Mouse (Mus musculus) R1 (cell line): ENCODE measurements around the gene Gsg1l.

Experiments
- DNase-seq: peaks from one replicate; pipeline ENCODE4 v3.0.0-alpha.2; 2018; ENCODE audit warnings: low read depth, low spot score

The Gsg1l gene

DNA sequence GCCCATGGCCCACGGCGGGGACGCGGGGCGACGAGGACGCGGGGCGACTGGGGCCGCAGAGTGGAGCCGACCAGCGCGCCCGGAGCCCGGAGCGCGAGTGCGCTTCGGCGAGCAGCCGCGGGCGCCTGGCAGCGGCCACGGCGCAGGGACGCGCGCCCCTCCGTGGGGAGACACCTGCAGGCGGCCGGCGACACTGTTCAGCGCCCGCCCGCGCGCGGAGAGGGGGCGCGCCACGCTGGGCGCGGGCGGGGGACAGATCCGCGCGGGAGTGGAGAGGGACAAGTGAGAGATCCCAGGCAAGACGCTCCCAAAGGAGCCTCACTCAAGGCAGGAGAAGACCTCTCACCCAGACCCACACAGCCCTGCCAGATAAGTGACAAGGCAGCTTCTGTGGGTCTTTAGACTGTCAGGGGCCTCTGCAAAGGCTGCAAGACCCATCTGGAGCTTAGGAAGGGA is at the start of gene Gsg1l:
Gene Gsg1l, minus strand, starts transcription at position 126 of the 456 bp plus-strand sequence.
- DNase-seq, result peak; percentile 60

DNA sequence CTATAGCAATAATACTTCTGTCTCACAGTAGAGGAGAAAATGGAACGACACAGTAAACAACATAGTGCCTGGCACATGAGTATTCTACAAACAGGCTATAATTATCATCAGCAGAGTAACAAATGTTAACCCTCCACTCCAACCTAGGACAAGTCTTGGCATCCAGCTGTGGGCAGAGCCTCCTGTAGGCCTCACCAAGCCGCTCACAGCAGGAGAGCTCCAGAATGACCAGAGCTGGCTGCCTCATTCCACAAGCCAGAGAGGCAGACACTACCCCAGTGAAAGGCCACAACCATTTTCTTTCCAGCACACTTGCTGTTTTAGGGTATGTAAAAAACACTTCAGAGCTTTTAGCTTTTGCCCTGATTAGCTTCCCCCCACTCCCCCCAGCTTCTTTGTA is 45.5 kb upstream of the Gsg1l start:
- no peak for DNase-seq

DNA sequence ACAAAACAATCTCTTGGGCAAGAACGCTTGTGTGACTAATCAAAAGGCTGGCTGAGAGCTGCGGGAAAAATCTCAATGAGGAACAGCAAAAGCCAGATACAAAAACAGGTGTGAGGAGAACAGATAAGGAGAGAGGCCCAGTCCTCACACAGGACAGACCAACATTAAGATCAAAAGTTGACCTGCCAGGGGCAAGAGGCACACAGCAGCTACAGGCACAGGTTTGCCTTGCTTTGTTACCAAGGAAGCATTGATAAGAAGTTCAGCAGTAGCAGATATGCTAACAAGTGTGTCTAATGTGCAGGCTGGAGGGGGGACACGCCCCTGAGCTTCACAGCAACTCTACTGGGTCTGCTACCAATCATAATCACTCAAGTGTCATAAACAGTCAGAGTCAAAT is 44.3 kb upstream of the Gsg1l start:
- no peak for DNase-seq

DNA sequence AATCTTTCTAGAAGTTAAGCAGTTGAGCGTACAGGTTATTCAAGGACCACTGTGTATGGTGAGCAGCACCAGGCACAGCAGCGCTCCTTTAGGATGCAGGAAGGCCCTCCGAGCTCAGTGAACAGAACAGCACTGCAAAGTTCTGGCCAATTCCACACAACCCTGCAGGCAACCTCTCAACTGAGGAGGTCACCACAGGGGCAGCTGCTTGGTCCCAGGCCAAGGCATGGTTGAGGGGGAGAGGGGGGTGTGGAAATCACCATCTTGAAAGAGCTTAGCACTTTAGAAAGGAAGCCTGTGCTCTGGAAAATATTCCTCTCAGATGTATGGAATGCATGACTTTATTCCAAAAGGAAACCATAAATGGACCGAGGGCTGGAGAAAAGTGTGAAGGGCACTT is 39.3 kb upstream of the Gsg1l start:
- no peak for DNase-seq

DNA sequence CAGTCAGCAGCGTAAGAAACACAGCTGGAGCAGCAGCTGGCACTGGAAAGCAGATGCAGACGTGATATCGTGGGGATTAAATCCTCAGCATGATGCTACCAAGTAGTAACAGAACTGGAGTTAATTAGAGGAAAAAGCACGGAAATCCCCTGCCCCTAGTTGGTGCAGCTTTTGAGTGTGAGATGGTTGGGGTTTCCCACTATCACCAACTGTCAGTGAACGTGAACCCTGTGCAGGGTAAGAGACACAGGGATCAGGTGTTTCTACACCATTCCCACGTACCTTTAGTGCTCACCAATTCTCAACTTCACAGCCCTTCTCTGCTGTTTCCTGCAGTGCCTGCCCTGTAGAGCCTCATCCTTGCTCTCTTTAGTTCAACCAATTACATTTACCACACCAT is 37.6 kb upstream of the Gsg1l start:
- DNase-seq, result no peak

DNA sequence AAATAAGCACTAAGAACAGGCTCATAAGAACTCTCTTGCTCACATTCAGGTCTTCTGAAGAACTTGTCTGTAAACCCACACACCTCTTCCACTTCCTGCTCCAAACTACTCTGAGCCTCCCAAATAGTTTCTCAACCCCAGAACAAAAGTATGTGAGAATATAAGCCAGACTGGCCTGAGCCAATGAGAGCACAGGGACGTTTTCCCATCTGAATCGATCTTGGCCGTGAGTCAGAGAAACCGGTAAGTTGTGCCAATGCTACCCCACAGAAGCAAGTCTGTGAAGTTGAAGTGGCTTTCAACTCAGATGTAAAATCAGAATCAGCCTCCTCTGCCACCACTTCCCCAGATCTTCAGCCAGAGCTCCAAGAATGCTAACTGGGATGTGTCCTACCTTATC is 31.1 kb upstream of the Gsg1l start:
- DNase-seq, result no peak

DNA sequence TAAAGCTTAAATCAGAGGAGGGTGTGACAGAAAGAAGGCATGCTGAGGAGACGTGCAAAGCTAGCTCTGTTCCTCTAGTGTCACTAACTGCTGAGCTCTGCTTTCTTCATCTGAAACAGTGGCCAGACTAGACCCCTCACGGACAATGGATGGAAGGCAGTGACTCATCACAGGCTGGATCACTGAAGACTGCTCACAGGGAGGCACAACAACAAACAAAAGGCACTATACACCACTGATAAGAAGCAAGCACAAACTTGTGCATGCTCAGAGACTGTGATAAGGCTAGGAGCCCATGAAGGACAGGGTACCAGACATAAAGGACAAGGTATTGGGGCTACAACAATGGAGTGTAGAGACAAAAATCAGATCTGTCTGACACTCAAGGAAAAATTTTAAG is 29.0 kb upstream of the Gsg1l start:
- DNase-seq, result no peak

DNA sequence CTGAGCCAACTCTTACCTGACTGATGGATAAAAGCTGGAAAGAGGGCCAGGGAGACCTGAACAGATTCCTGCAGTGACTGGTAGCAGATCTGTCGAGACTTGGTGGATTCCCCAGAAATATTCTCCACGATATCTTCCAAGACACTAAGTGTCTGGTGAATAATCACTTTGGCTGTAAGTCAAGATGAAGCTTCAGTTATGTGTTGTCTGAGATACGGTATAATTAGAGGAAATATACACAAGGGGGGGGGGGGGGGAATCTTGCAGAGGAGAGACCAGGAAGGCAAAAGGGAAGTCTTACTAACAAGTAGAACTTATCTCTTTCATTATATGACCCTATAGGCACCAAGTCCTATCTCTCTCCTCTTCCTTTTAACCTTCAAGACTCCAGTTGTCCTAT is 27.7 kb upstream of the Gsg1l start:
- no peak for DNase-seq

DNA sequence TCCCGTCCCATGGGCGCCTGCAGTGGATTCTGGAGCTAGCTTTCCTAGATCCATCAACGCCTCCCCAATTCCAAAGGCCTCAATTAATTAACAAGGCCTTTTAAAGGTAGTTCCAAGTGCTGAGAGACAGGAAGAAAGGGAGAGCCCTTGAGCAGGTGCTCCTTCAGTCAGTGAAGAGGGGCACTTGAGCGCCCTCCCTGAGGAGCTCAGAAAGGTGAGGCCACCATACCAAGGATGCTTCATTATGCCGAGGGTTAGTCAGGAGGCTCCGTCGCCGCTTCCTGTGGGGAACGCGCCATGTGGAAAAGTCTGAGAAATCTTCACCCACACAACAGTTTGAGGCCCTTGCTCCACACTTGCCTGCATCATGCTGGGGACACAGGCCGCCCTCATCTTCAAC is 18.2 kb upstream of the Gsg1l start:
- DNase-seq, result no peak

DNA sequence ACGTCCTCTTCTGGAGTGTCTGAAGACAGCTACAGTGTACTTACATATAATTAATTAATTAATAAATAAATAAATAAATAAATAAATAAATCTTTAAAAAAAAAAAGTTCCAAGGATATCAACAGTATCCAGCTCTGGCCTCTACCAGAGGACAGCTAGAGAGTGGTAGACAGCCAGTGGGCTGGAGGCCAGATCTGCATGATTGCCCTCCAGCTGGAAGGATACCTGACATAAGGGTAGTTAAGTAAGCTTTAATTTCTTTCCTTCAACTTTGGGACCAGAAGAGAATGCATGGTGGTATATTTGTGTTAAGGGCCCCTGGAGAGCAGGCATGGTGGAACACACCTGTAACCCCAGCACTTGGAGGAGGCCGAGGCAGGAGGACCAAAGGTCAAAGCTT is 17.6 kb upstream of the Gsg1l start:
- no peak for DNase-seq

DNA sequence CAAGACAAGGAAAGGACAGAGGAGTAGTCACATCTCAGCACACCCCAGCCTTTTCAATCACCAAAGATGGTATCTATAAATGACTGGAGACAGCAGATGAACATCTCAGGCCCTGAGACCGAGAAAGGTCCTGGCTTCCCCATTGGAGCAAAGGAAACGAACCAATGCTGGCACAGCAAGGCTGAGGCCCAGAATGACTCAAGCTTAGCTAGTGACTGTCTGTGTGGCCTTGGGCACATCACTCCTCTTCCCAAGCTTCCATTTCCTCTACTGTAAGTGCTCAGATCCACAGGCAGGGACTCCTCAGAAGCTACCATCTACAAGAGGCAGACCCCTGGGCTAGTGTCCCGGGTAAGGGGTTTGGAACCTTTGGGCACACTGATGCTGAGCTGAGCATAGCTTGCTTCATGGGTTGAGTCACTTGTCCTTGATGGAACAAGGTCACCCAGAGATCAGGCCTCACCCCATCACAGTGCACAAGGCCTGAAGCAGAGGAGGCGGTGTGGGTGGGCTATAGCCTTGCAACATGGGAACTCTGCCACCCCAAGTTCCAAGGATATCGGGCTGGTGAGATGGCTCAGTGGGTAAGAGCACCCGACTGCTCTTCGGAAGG is 17.1 kb upstream of the Gsg1l start:
- DNase-seq, result no peak

DNA sequence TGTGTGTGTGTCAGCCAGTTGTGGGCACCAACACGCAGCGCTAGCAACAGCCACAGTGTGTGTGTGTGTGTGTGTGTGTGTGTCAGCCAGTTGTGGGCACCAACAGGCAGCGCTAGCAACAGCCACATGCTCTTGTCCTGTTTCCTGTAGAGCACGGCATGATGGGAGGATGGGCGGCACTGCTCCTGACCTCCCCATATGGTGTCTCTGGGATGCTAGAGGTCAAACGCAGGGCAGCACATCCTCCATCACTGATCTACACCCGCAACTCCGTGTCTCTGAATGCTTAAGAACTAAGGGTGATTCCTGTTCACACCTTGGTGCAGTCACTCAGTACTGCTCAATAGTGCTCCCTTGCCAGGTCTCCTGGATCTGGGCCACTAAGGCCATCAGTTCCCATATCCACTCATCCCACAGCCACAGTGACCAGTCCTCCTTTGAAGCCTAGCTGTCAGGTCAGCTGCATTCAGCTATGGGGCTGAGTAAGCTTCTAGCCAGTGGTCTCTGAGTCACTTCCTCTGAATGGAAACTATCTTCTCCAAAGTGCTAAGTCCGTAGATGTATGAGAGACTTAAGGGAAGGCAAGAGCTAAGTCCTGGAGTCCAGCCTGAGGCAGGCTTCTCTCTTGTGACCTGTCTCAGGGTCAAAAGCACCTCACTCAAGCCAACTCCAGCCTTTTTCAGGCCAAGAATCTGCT is 15.2 kb upstream of the Gsg1l start:
- DNase-seq, result no peak

DNA sequence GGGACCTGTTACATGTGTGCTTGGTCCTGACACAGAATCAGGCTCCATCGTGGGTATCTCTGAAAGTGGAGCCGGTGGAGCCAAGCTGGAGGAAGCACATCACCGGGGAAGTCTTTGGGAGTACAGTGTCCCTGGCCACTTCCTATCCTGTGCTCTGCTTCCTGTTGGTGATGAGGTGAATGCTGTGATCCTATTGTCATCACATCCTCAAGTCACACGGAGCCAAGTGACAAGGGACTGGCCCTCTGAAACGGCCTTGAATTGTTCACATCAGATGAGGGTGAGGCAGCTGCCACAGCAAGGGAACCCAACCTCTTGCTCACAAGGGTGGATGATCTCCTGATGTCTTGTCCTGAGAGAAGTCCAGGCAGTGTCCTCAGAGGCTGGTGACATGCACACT is 14.4 kb upstream of the Gsg1l start:
- DNase-seq, result no peak

DNA sequence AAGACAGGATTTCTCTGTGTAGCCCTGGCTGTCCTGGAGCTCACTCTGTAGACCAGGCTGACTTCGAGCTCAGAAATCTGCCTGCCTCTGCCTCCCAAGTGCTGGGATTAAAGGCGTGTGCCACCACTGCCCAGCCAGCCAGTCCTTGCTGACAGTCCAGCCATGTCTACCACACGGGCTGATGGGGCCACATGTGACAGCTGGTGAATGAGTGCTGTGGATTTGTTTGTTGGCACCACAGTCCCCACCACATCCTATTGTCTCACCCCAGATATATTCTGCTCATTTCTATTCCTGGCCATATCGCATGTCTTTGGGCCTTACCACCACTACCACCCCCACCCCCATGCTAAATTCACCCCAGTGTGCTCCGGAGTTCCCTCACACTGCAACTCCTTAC is 12.5 kb upstream of the Gsg1l start:
- no peak for DNase-seq

DNA sequence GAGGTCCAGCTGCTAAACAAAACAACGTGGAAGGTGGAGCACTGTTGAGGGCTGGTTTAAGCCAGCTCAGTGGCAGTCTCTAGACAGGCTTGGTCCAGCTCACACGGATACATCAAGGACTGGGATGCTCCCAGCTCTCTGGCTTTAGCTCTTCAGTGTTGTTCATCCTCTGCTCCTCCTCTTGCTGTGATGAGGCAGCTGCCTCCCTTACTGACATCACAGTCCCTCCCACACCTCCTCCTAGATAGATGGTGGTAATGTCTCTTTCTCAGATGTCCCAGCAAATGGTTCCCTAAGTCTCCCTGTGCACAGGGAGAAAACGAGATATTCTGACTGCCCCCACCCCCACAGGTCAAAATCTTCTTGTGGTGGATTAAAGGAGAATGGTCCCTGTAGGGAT is 11.0 kb upstream of the Gsg1l start:
- DNase-seq, result no peak

DNA sequence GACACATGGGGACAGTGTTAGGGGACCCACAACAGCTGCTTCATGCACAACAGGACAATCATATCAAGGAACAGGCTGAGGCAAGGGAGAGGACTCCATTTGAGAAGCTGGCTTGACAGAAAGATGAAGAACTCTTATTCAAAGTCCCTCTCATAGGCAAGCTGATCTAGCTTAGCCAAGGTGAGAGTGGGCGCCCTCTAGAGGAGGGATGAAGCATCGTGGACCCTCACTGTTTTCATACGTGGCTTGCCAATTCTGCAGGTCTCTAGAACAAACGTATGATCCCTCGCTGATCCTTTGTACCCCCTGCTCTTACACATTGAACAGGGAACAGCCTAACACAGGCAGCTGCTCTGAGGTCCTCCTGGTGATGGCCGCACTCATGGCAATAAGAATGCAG is 7.6 kb upstream of the Gsg1l start:
- peak; percentile 81 for DNase-seq

DNA sequence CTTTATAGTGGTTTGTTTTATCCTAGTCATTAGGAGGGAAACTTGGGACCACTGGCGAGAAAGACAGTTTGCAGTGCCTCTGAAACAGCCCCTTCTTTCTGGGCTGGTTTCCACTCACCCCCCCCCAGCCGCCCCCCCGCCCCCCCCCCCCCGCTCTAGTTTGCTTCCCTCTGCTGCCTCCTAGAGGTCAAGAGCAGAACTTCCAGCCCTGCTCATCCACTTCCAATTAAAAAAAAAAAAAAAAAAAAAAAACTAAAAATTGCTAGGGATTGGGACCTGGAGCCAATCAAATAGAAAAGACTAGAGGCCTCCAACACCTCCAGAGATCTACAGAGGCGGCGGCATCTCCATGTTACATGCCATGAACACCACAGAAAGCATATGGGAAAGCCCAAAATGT is 5.9 kb upstream of the Gsg1l start:
- DNase-seq, result no peak

DNA sequence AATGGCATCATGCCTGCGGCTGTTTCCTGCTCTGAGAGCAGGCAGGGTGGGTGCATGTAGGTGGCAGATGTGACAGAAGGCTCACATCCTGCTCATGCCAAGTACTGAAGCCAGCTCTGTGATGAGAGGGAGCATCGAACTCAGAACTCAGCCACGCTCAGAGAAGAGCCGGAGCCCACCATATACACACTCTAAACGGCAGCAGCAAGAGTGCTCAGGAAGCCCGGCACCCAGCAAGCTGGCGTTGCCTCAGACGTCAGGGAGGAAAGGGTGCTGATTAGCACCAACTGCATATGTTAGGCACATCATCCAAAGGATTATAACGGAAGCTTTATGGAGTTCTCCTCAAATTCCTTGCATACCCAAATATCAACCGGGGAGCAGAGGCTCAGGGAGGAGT is 5.4 kb upstream of the Gsg1l start:
- DNase-seq, result no peak

DNA sequence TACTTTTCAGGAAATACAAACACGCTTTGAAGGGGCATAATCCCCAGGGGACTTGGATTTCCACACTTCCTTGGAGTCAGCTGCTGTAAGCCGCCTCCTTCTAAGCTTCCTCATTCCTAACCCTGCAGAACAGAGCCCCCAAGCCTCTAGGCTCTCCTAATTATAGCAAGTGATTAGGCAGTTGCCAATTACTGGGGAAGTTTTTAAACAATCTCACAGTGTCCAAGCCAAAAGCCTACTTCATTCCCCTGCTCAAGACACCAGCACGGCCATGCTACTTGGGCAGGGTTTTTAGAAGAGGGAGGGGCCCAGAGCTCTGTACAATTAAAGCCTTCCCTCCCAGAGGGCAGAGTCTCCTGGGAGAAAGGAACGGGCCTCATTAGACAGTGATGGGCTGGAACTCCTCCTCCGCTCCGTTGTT is 4.1 kb upstream of the Gsg1l start:
- DNase-seq, result no peak

DNA sequence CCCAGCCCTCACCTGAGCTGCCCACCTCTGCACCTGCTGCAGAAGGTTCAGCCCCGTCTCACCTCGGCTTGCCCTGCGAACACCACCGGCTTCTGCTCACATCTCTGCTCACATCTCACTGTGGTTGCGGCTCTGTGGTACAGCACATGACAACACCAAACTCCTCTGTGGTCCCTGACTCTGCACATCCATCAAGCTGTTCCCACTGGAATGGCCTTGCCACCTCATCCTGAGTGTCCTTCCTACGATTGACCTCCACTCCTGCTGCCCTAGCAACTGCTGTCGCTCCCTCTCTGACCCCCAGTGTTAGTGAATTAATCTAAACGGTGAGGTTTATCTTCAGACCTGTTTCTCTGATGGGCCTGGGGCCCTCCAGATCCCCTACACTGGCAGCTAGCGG is 2.9 kb upstream of the Gsg1l start:
- no peak for DNase-seq

DNA sequence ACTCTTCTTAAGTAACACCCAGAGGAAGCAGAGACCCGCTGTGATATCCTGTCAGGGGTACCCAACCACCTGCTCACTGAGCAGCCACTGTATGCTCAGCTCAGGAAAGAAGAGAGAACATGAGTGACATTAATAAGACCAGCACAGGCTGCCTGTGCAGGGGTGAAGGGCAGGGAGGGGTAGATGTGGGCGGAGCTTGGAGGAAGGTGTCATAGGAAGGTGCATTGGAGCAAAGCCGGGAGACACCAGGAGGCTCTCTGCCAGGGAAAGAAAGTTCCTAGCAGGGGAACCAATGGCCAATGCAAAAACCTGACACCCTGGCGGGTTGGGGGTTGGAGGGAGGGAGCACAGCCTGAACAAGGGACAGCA is 1.8 kb upstream of the Gsg1l start:
- no peak for DNase-seq

DNA sequence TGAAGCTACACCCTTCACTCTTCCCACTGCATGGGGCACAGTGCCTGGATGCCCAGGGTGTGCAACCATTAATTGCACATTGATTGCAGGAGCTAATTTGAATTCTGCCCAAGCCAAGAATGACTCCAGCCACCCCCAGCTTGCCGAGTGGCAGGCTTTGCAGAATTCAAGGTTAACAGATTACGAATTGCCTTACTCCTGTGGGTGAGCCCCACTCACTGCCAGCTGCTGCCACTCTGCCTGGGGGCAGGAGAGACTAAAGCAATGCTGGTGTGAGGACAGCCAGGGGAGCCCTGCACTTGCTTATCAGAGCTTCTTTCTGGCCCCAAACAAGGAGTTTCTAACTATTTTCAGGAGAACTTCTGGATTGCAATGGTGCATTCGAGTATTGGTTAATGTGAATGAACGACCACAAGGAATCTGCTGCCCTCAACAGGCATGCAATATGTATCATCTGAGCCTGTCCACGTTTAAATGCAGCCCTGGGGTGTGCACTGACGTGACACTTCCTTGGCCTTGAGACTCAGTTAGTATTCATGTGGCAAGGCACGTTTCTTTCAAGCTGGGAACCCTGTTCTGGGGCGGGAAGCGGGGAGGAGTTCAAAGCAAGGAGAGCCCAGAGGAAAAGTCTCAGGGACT is 1.2 kb upstream of the Gsg1l start:
- DNase-seq, result no peak

DNA sequence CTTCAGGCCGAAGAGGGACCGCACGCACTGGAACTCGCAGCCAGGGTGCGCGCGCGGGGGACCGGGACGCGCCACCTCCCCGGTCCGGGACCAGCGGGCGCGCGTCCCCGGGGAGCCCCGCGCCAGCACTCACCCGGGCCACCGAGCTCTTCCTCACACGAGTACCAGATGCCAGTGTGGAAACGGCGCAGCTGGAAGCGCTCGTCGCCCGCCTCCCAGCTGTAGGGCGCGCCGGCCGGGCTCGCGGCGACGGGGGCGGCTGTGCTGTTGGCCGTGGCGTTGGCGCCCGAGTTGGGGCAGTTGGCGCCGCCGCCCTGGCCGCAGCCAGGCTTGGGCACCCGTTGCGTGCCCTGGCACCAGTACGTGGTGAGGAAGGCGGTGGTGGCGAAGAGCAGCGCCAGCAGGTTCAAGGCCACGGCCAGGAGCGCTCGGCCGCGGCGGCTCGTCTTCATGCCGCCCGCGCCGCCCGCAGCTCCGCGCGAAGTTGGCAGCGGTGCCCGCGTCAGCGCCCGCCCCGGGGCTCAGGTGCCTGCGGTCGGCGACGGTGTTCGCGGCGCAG is 405 bp downstream of the Gsg1l start:
- no peak for DNase-seq
